Mouse (Mus musculus) lung, embryonic 16.5 days (tissue): ENCODE results near the gene Meis2. TPM values are rescaled to one million over a fixed set of nuclear protein-coding genes. Genes with fewer than 3 reads are reported as not detected.

Experiments used
- ATAC-seq: fragments of 200-750 bp; cut with Nextera tagmentation; 2 replicates; pipeline ENCODE4 v1.8.0; 2017; ENCODE audit warnings: low read depth, mild to moderate bottlenecking, moderate library complexity
- H3K27ac ChIP-seq: fragments of 300-500 bp; sonication (generic); 2 replicates; pipeline ENCODE4 v1.5.1; 2014; ENCODE audit warnings: mild to moderate bottlenecking, control low read depth, low read length
- H3K27me3 ChIP-seq: fragments of 300-500 bp; sonication (generic); 2 replicates; pipeline ENCODE4 v1.6.1; 2014; ENCODE audit warnings: low read depth, low read length, mixed read lengths; ENCODE audit not compliant: control insufficient read depth, insufficient read depth
- H3K36me3 ChIP-seq: fragments of 300-500 bp; sonication (generic); 2 replicates; pipeline ENCODE4 v1.6.1; 2014; ENCODE audit warnings: low read length; ENCODE audit not compliant: control insufficient read depth, insufficient read depth
- H3K4me1 ChIP-seq: fragments of 300-500 bp; sonication (generic); replicated peaks from 2 replicates; pipeline ENCODE4 v1.6.1; 2014; ENCODE audit warnings: low read length, mixed read lengths; ENCODE audit not compliant: control insufficient read depth, insufficient read depth
- H3K4me2 ChIP-seq: fragments of 300-500 bp; sonication (generic); 2 replicates; pipeline ENCODE4 v1.6.1; 2014; ENCODE audit warnings: low read depth, low read length, control low read depth
- H3K4me3 ChIP-seq: fragments of 300-500 bp; sonication (generic); 2 replicates; pipeline ENCODE4 v1.5.1; 2014; ENCODE audit warnings: mild to moderate bottlenecking, low read length, control low read depth
- H3K9ac ChIP-seq: fragments of 300-500 bp; sonication (generic); 2 replicates; pipeline ENCODE4 v1.6.1; 2014; ENCODE audit warnings: low read length, control low read depth
- H3K9me3 ChIP-seq: fragments of 300-500 bp; sonication (generic); 2 replicates; pipeline ENCODE4 v1.6.1; 2016; ENCODE audit warnings: low read length; ENCODE audit not compliant: control insufficient read depth
- WGBS: fragments of 180-500 bp; shearing (Covaris S2); extraction: QIAGEN DNeasy Blood & Tissue Kit; methylation state at CpG from one replicate; pipeline ENCODE4 v1.1.7; 2014; 5-methylcytosine and 5-hydroxymethylcytosine counted together
- polyA plus RNA-seq: library from polyadenylated mRNA; unstranded; fragments of >200 nt; fragmentation: Nextera tagmentation; extraction: Ambion mirVana; gene quantifications from 2 replicates; pipeline ENCODE4 v1.2.1, GENCODE M21; 2015

Meis2 gene
- polyA plus RNA-seq, 1 experiment from 2014 or later: 24.2 TPM

- ATAC-seq: no peak
- no peak overlapping the region for H3K27ac ChIP-seq
- H3K36me3 ChIP-seq: 0 out of 2 replicates have a peak, but pooled peaks cover under 1% of the 10 kb centered on the region
- no peaks in the 10 kb centered on the region for H3K27me3 ChIP-seq
- no peak overlapping the region for H3K9ac ChIP-seq
- no peak overlapping the region for H3K4me2 ChIP-seq
- no peaks in the 10 kb centered on the region for H3K9me3 ChIP-seq
- WGBS: 40% methylated on average over 8 of the region's 8 CpGs
- H3K4me3 ChIP-seq: no peak overlapping the region
- H3K4me1 ChIP-seq: peaks cover 9% of the 10 kb centered on the region; the same call in 1 of the 2 replicates
Measured at GRCm38 (mm10) chr2:116047365-116047764, 18.3 kb downstream of the Meis2 start.

- H3K4me1 ChIP-seq: peaks cover 6% of the 10 kb centered on the region; the same call in 1 of the 2 replicates
- H3K4me3 ChIP-seq: no peak overlapping the region
- H3K27me3 ChIP-seq: no peaks in the 10 kb centered on the region
- H3K9ac ChIP-seq: no peak overlapping the region
- ATAC-seq: peak; percentile 74
- WGBS: 39% methylated on average over 7 of the region's 7 CpGs
- no peaks in the 10 kb centered on the region for H3K9me3 ChIP-seq
- 0 out of 2 replicates have a peak, but pooled peaks cover 2% of the 10 kb centered on the region for H3K36me3 ChIP-seq
- H3K4me2 ChIP-seq: no peak overlapping the region
- H3K27ac ChIP-seq: peak overlapping the region; percentile 39; the same call in 1 of the 2 replicates
Measured at GRCm38 (mm10) chr2:116045048-116045447, 20.6 kb downstream of the Meis2 start.

GRCm38 (mm10) chr2:116042934-116043698 is 22.5 kb downstream of the Meis2 start:
- no peaks in the 10 kb centered on the region for H3K27me3 ChIP-seq
- H3K27ac ChIP-seq: no peak overlapping the region
- peaks cover 6% of the 10 kb centered on the region; the same call in 1 of the 2 replicates for H3K4me1 ChIP-seq
- no peak overlapping the region for H3K4me3 ChIP-seq
- no peak overlapping the region for H3K4me2 ChIP-seq
- H3K36me3 ChIP-seq: 0 out of 2 replicates have a peak, but pooled peaks cover 2% of the 10 kb centered on the region
- H3K9me3 ChIP-seq: no peaks in the 10 kb centered on the region
- no peak overlapping the region for H3K9ac ChIP-seq
- no peak for ATAC-seq
- 83% methylated on average over 12 of the region's 12 CpGs for WGBS

GRCm38 (mm10) chr2:116042447-116042846 is 23.2 kb downstream of the Meis2 start:
- no peak overlapping the region for H3K4me2 ChIP-seq
- H3K4me3 ChIP-seq: no peak overlapping the region
- WGBS: 78% methylated on average over 9 of the region's 9 CpGs
- no peak overlapping the region for H3K9ac ChIP-seq
- H3K27me3 ChIP-seq: no peaks in the 10 kb centered on the region
- no peaks in the 10 kb centered on the region for H3K9me3 ChIP-seq
- H3K36me3 ChIP-seq: 0 out of 2 replicates have a peak, but pooled peaks cover 2% of the 10 kb centered on the region
- ATAC-seq: no peak
- no peak overlapping the region for H3K27ac ChIP-seq
- H3K4me1 ChIP-seq: peaks cover 6% of the 10 kb centered on the region; the same call in 1 of the 2 replicates

GRCm38 (mm10) chr2:116041683-116042262 is 23.9 kb downstream of the Meis2 start:
- Histone ChIP-seq H3K9ac (no peak overlapping the region), H3K9me3 (no peaks in the 10 kb centered on the region), H3K27ac (no peak overlapping the region), H3K4me3 (no peak overlapping the region), H3K27me3 (no peaks in the 10 kb centered on the region), H3K4me2 (no peak overlapping the region), H3K36me3 (peaks cover 2% of the 10 kb centered on the region; the same call in 1 of the 2 replicates), H3K4me1 (peaks cover 6% of the 10 kb centered on the region; the same call in 1 of the 2 replicates)
- no peak for ATAC-seq
- WGBS: 79% methylated on average over 9 of the region's 9 CpGs

- no peak overlapping the region for H3K4me2 ChIP-seq
- no peak overlapping the region for H3K4me3 ChIP-seq
- H3K27ac ChIP-seq: no peak overlapping the region
- ATAC-seq: no peak
- no peaks in the 10 kb centered on the region for H3K27me3 ChIP-seq
- H3K36me3 ChIP-seq: no peaks in the 10 kb centered on the region; the same call in 1 of the 2 replicates
- H3K4me1 ChIP-seq: no peaks in the 10 kb centered on the region
- no peak overlapping the region for H3K9ac ChIP-seq
- WGBS: 92% methylated on average over 5 of the region's 5 CpGs
- H3K9me3 ChIP-seq: no peaks in the 10 kb centered on the region
Measured at GRCm38 (mm10) chr2:116035345-116035744, 30.3 kb downstream of the Meis2 start.

- H3K4me2 ChIP-seq: no peak overlapping the region
- ATAC-seq: no peak
Measured at GRCm38 (mm10) chr2:116028127-116028526, 37.5 kb downstream of the Meis2 start.

GRCm38 (mm10) chr2:116022876-116023275 is 42.8 kb downstream of the Meis2 start:
- Histone ChIP-seq H3K9ac (no peak overlapping the region), H3K9me3 (no peaks in the 10 kb centered on the region), H3K4me3 (no peak overlapping the region), H3K27ac (no peak overlapping the region), H3K27me3 (no peaks in the 10 kb centered on the region), H3K4me2 (no peak overlapping the region), H3K4me1 (peaks cover 10% of the 10 kb centered on the region), H3K36me3 (no peaks in the 10 kb centered on the region; the same call in 1 of the 2 replicates)
- no peak for ATAC-seq
- WGBS: 73% methylated on average over 5 of the region's 5 CpGs

More at GRCm38 (mm10) chr2:116028127-116028526, 37.5 kb downstream of the Meis2 start:
- Histone ChIP-seq H3K4me1 (no peaks in the 10 kb centered on the region), H3K9ac (no peak overlapping the region), H3K27me3 (no peaks in the 10 kb centered on the region), H3K27ac (no peak overlapping the region), H3K9me3 (no peaks in the 10 kb centered on the region), H3K4me3 (no peak overlapping the region), H3K36me3 (no peaks in the 10 kb centered on the region; the same call in 1 of the 2 replicates)
- WGBS: 51% methylated on average over 3 of the region's 3 CpGs

- ATAC-seq: no peak
- Histone ChIP-seq H3K27ac (no peak overlapping the region), H3K27me3 (no peaks in the 10 kb centered on the region), H3K9ac (no peak overlapping the region), H3K4me1 (peaks cover 10% of the 10 kb centered on the region), H3K9me3 (no peaks in the 10 kb centered on the region), H3K4me2 (no peak overlapping the region), H3K4me3 (no peak overlapping the region), H3K36me3 (peaks cover 2% of the 10 kb centered on the region; the same call in 1 of the 2 replicates)
- WGBS: 57% methylated on average over 4 of the region's 4 CpGs
Measured at GRCm38 (mm10) chr2:116021931-116022330, 43.7 kb downstream of the Meis2 start.
